Mouse (Mus musculus): ENCODE results near the gene Hist1h1a.
A peak's percentile ranks its signal among the peaks of the same experiment; 100 is the strongest.

Hist1h1a gene

GRCm38 (mm10) chr13:23743963-23744362 lies 19.5 kb upstream of the Hist1h1a start:
- DNase-seq (ENCODE audit: low read depth, low spot score), result peak; percentile 21

DNA sequence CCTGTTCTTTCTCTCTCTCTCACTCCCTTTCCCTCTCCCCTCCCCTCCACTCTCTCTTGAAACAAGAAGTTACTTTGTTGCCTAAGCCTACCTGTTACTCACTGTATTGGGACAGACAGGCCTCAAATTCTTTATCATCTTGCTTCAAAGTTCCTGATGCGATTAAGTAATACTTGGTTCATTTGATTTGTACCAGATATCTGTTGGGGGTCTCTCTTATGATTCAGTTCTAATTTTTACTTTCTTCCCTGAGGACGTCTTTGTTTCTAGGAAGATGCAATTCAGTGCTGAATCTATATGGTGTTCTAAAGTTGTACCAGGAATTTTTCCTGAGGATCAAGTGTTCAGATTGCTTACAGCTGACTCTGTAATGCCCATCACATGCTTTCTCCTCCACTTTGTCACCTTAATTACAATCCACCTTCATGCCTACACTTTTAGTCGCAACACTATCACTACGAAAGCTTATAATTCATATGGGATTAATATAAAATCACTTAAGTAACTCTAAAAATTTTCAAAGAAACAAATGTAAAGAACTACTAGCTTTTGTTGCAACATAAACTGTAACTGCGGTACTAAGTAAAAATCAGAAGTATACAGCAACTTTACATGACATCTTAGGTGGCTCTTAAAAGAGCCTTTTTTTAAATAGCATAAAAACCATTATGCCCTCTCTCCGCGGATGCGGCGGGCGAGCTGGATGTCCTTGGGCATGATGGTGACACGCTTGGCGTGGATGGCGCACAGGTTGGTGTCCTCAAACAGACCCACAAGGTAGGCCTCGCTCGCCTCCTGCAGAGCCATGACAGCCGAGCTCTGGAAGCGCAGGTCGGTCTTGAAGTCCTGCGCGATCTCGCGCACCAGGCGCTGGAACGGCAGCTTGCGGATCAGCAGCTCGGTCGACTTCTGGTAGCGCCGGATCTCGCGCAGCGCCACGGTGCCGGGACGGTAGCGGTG lies 18.8 kb upstream of the Hist1h1a start:
- DNase-seq (ENCODE audit: low read depth, low spot score), result peak; percentile 23

- DNase-seq (ENCODE audit: low read depth, low spot score), result peak; percentile 93
Measured at GRCm38 (mm10) chr13:23745381-23746161, 17.9 kb upstream of the Hist1h1a start, which contains the start of gene Hist1h3c. Gene Hist1h3c, minus strand, starts transcription at chr13:23745602.

DNA sequence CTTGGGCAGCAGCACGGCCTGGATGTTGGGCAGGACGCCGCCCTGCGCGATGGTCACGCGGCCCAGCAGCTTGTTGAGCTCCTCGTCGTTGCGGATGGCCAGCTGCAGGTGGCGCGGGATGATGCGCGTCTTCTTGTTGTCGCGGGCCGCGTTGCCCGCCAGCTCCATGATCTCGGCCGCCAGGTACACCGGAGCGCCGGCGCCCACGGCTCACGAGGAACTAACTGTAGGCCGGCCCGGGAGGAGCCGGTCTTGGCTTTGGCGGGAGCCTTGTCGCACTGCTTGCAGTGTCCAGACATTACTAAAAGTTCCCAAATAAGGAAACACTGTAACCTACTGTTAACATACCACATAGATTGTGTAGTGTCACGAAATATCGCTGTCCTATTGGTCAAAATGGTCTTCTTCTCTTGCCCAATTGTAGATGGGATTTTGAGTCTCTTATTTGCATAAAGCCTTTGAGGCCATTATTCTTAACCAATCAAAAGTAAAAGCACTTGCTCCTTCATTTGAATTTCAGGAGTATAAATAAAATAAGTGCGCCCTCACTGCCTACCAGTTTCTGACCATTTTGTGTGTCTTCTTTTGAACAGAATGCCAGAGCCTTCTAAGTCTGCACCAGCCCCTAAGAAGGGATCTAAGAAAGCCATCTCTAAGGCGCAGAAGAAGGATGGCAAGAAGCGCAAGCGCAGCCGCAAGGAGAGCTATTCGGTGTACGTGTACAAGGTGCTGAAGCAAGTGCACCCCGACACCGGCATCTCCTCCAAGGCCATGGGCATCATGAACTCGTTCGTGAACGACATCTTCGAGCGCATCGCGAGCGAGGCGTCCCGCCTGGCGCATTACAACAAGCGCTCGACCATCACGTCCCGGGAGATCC lies 17.0 kb upstream of the Hist1h1a start, which contains the start of gene Hist1h2bb:
Gene Hist1h2bb, plus strand, starts transcription at position 534 of the 880 bp plus-strand sequence.
- DNase-seq (ENCODE audit: low read depth, low spot score), result peak; percentile 88

DNA sequence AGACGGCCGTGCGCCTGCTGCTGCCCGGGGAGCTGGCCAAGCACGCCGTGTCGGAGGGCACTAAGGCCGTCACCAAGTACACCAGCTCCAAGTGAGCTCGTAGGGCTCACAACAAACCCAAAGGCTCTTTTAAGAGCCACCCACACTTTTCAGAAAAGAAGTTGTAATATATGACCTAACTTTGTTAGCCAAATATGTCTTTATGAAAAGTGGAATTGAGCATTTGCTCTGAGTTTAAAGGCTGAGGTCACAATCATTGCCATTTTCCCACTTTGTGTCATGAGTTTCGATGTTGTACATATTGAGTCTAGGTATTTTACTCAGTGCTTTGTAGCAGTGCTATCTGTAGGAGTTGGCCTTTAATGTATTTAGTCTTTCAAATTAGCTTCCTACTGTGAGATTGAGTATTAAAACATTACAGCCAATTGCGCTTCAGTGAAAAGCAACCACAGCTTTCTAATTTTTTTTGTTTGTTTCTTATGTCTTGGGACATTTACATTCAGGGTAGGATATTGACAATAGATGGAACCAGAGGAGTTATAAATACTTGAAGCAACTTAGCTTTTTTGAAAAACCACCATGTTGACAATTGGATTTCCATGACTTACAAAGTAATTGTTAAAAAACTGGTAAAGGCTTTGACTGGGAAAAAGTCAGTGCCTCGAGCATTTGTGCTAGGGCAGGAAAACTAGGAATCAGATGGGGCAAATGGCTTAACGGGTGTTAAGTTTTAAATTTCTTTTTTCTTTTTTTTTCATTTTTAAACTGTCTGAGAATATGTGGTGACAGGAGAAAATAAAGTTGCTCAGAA lies 16.2 kb upstream of the Hist1h1a start:
- DNase-seq (ENCODE audit: low read depth, low spot score), result peak; percentile 24

GRCm38 (mm10) chr13:23747892-23748288 lies 15.6 kb upstream of the Hist1h1a start:
- DNase-seq (ENCODE audit: low read depth, low spot score), result no peak

DNA sequence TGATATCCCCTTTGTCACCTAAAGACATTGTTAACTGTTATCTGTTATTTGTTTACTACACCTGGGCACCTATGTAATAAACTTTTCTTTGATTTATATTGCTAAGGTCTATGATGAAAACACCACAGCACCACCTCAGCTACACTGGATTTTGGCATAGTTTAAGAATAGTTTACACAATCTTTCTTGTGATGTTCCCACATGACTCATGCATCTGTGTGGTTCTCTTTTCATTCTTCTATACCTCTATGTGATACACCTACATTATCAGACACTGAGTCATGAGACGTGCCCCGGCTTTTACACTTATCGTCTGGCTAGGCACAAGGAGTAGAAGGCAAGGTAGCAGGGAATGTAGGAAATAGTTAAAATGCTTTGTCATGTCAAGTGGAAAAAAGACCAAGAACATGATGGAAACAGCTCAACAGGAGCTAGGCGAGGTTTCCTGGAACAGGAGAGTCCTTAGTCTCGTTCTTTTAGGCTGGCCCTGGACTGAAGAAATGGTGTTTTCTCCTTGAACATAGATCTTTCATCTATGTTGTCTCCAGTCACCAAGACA lies 13.8 kb upstream of the Hist1h1a start:
- no peak for DNase-seq (ENCODE audit: low read depth, low spot score)

DNA sequence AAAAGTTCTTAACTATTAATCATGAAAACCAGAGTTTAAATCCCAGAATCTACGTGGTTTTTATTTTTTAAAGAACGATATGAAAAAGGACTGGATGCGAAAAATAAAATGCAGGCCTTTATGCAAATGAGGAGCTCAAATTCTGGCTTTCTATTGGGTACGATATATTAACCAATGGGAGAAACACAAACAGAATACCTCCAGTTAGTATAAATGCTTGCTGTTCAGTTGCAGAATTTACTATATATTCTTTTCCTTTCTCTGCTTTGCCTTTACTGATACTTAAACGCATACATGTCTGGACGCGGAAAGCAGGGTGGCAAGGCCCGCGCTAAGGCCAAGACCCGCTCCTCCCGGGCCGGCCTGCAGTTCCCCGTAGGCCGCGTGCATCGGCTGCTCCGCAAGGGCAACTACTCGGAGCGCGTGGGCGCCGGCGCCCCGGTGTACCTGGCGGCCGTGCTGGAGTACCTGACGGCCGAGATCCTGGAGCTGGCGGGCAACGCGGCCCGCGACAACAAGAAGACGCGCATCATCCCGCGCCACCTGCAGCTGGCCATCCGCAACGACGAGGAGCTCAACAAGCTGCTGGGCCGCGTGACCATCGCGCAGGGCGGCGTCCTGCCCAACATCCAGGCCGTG lies 12.5 kb upstream of the Hist1h1a start, which contains the start of gene Hist1h2ab:
Gene Hist1h2ab, plus strand, starts transcription at position 288 of the 639 bp plus-strand sequence.
- DNase-seq (ENCODE audit: low read depth, low spot score), result peak; percentile 74

GRCm38 (mm10) chr13:23751478-23751956 lies 11.9 kb upstream of the Hist1h1a start:
- peak; percentile 50 for DNase-seq (ENCODE audit: low read depth, low spot score)

DNA sequence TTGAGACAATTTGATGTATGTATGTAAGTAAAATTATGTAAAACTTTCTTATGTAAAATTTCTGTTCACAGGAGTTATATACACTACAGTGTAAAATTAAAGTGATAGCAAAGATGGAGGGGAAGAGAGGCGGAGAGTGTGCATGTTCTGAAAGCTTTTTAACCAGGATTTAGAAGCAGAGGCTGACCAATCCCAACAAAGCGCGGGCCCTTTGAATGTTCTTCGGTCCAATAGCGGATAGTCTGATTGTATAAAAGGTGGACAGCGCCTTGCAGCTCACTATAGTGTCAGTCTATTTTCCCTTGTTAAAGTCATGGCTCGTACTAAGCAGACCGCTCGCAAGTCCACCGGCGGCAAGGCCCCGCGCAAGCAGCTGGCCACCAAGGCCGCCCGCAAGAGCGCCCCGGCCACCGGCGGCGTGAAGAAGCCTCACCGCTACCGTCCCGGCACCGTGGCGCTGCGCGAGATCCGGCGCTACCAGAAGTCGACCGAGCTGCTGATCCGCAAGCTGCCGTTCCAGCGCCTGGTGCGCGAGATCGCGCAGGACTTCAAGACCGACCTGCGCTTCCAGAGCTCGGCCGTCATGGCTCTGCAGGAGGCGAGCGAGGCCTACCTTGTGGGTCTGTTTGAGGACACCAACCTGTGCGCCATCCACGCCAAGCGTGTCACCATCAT lies 11.3 kb upstream of the Hist1h1a start, which contains the start of gene Hist1h3b:
Gene Hist1h3b, plus strand, starts transcription at position 201 of the 675 bp plus-strand sequence.
- peak; percentile 94 for DNase-seq (ENCODE audit: low read depth, low spot score)

- no peak for DNase-seq (ENCODE audit: low read depth, low spot score)
Measured at GRCm38 (mm10) chr13:23752742-23753172, 10.7 kb upstream of the Hist1h1a start.

GRCm38 (mm10) chr13:23753314-23754078 lies 10.0 kb upstream of the Hist1h1a start:
- no peak for DNase-seq (ENCODE audit: low read depth, low spot score)

DNA sequence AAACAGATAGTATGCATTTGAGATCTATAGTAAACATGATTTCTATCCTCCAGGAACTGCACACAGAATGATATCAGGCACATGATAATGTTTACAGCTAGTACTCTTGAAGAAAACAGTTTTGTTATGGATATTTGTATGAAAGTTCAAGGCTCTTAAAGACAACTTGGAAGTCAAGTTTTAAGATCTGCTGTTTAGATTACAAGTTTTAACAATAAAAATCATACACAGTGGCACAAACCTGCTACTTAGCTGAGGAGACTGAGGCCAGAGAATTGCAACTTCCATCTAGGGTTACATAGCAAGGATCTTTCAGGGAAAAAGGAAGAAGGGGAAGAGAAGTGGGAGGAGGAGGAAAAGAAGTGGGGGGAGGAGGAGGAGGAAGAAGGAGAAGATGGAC lies 8.5 kb upstream of the Hist1h1a start:
- no peak for DNase-seq (ENCODE audit: low read depth, low spot score)

DNA sequence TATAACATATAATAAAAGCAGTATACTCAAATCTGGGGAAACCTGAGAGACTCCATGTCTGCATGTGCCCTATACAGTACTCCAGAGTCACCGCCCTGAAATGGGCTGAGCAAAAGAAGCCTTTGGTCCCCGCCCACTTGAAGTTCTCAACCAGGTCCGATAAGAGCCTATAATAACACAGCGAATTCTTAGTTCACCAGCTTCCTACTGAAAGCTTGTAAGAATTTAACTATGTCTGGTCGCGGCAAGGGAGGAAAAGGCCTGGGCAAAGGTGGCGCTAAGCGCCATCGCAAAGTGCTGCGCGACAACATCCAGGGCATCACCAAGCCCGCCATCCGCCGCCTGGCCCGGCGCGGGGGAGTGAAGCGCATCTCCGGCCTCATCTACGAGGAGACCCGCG lies 6.7 kb upstream of the Hist1h1a start, which contains the start of gene Hist1h4b:
Gene Hist1h4b, plus strand, starts transcription at position 224 of the 400 bp plus-strand sequence.
- DNase-seq (ENCODE audit: low read depth, low spot score), result peak; percentile 90

- DNase-seq (ENCODE audit: low read depth, low spot score), result peak; percentile 62
Measured at GRCm38 (mm10) chr13:23757211-23757773, 6.2 kb upstream of the Hist1h1a start.

DNA sequence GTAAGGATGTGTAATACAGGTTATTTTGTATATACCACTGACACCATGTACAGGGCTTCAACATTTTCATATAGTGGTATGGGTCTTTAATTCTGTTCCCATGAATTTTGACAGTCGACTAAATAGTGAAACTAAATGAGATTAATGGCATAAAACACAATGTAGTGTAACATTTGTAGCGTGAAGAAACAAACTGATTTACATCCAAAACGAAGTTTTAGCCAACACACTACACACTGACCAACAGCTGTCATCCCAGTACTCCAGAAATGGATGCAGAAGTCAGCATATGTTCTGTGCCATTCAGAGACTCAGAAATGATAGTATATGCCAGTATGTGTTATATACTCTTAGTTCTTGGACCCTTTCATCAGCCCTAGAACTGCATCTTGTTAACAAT lies 5.5 kb upstream of the Hist1h1a start:
- no peak for DNase-seq (ENCODE audit: low read depth, low spot score)

DNA sequence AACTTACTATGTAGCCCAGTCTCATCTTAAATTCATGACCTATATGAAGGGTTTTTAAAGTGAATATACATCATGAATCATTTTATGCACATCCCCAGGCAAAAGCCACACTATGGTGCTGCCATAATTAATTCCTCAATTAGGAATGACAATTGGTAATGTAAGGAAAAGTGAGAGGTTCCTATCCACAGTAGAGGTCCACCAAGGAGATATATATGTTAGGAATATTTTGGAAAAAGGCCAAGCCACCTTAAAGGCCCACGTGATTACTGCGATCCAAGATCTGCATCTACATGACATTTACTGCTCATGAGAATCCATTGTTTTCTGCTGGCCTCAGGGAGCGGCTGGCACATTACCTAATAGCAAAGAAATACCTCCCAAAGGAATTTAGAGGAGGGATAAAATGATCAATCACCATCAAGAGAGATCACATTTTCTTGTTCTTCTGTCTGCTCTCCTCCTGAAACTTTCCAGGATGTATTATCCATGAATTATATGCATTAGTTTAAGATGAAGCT lies 4.2 kb upstream of the Hist1h1a start:
- no peak for DNase-seq (ENCODE audit: low read depth, low spot score)

Measured in mesoderm, embryonic 11.5 days (tissue).